Mouse (Mus musculus) MEL (cell line): ENCODE measurements around the gene Tas2r119. TPM values are rescaled to one million over a fixed set of nuclear protein-coding genes. Genes with fewer than 3 reads are reported as not detected.

Experiments
- DNase-seq: peaks from one replicate; pipeline ENCODE4 v3.0.0; 2011; ENCODE audit warnings: low read depth, low spot score
- H3K27ac ChIP-seq: 2 replicates; pipeline ENCODE4 v1.5.1; 2012; ENCODE audit warnings: low read depth, mild to moderate bottlenecking, control low read depth, low read length, moderate library complexity; ENCODE audit not compliant: control insufficient read depth
- H3K27me3 ChIP-seq, 2 experiments: fragments of 150-350 bp in 1 of 2; sonication (generic) in 1 of 2; 2 replicates each; pipeline ENCODE4 v1.6.1; 2012; ENCODE audit warnings: low read length in 2 of 2, mild to moderate bottlenecking in 2 of 2, improper control_type of control experiment in 1 of 2, moderate library complexity in 1 of 2; ENCODE audit not compliant: insufficient read depth in 2 of 2, control insufficient read depth in 1 of 2
- H3K36me3 ChIP-seq, 2 experiments: 2 replicates each; pipeline ENCODE4 v1.6.1; 2012 to 2014; ENCODE audit warnings: low read length in 2 of 2, improper control_type of control experiment in 1 of 2, inconsistent platforms in 1 of 2, mild to moderate bottlenecking in 1 of 2; ENCODE audit not compliant: insufficient read depth in 2 of 2, control insufficient read depth in 1 of 2
- H3K4me1 ChIP-seq, 2 experiments: fragments of 150-350 bp in 1 of 2; sonication (generic) in 1 of 2; 2 replicates each; pipeline ENCODE4 v1.6.1; 2012; ENCODE audit warnings: low read length in 2 of 2, improper control_type of control experiment in 1 of 2, mild to moderate bottlenecking in 1 of 2; ENCODE audit not compliant: insufficient read depth in 2 of 2, control insufficient read depth in 1 of 2
- H3K4me3 ChIP-seq, 2 experiments: fragments of 150-350 bp in 1 of 2; sonication (generic) in 1 of 2; 2 replicates each; pipeline ENCODE4 v1.5.1; 2012; ENCODE audit warnings: low read depth in 2 of 2, low read length in 2 of 2, mild to moderate bottlenecking in 2 of 2, moderate library complexity in 2 of 2, control low read depth in 1 of 2, improper control_type of control experiment in 1 of 2; ENCODE audit not compliant: control insufficient read depth in 1 of 2, insufficient read depth in 1 of 2
- H3K79me2 ChIP-seq: 2 replicates; pipeline ENCODE4 v1.6.1; 2012; ENCODE audit warnings: mild to moderate bottlenecking, low read length, moderate library complexity; ENCODE audit not compliant: control insufficient read depth, poor library complexity, insufficient read depth
- H3K9ac ChIP-seq: 2 replicates; pipeline ENCODE4 v1.6.1; 2012; ENCODE audit warnings: low read depth, mild to moderate bottlenecking, control low read depth, low read length, moderate library complexity; ENCODE audit not compliant: control insufficient read depth, poor library complexity, severe bottlenecking
- H3K9me3 ChIP-seq: fragments of 150-350 bp; sonication (generic); replicated peaks from 2 replicates; pipeline ENCODE4 v1.6.1; 2012; ENCODE audit warnings: mild to moderate bottlenecking, low read length, improper control_type of control experiment, moderate library complexity; ENCODE audit not compliant: insufficient read depth
- BHLHE40 ChIP-seq: IDR thresholded peaks from 2 replicates; pipeline ENCODE4 v1.6.1; 2012; ENCODE audit warnings: low read depth, mild to moderate bottlenecking, inconsistent platforms, low read length, improper control_type of control experiment, borderline replicate concordance
- E2F4 ChIP-seq: IDR thresholded peaks from 2 replicates; pipeline ENCODE4 v1.6.1; 2011; ENCODE audit warnings: low read depth, low read length, improper control_type of control experiment, borderline replicate concordance
- EP300 ChIP-seq, 2 experiments: IDR thresholded peaks; 2 replicates each; pipeline ENCODE4 v1.6.1; 2011; ENCODE audit warnings: improper control_type of control experiment in 2 of 2, low read length in 2 of 2, low read depth in 1 of 2, mild to moderate bottlenecking in 1 of 2
- GABPA ChIP-seq: IDR thresholded peaks from 2 replicates; pipeline ENCODE4 v1.6.1; 2012; ENCODE audit warnings: low read depth, mild to moderate bottlenecking, inconsistent platforms, low read length, improper control_type of control experiment, moderate library complexity
- GATA1 ChIP-seq: IDR thresholded peaks from 2 replicates; pipeline ENCODE4 v1.6.1; 2011; ENCODE audit warnings: low read depth, low read length, improper control_type of control experiment
- HCFC1 ChIP-seq: IDR thresholded peaks from 2 replicates; pipeline ENCODE4 v1.6.1; 2012; ENCODE audit warnings: low read depth, mild to moderate bottlenecking, inconsistent platforms, low read length, improper control_type of control experiment, moderate library complexity
- MAFK ChIP-seq: IDR thresholded peaks from 2 replicates; pipeline ENCODE4 v1.6.1; 2011; ENCODE audit warnings: low read depth, mild to moderate bottlenecking, low read length, improper control_type of control experiment, borderline replicate concordance
- MXI1 ChIP-seq: IDR thresholded peaks from 2 replicates; pipeline ENCODE4 v1.6.1; 2011; ENCODE audit warnings: mild to moderate bottlenecking, low read depth, low read length, improper control_type of control experiment
- MYB ChIP-seq: IDR thresholded peaks from 2 replicates; pipeline ENCODE4 v1.6.1; 2011; ENCODE audit warnings: mild to moderate bottlenecking, low read depth, low read length, improper control_type of control experiment
- MYC ChIP-seq: IDR thresholded peaks from 2 replicates; pipeline ENCODE4 v1.6.1; 2011; ENCODE audit warnings: low read depth, mild to moderate bottlenecking, low read length, improper control_type of control experiment, moderate library complexity
- NRF1 ChIP-seq: IDR thresholded peaks from 2 replicates; pipeline ENCODE4 v1.6.1; 2014; ENCODE audit warnings: low read depth, mild to moderate bottlenecking, inconsistent platforms, low read length, improper control_type of control experiment, moderate library complexity; ENCODE audit not compliant: poor library complexity, insufficient read depth, severe bottlenecking
- RCOR1 ChIP-seq: IDR thresholded peaks from 2 replicates; pipeline ENCODE4 v1.6.1; 2012; ENCODE audit warnings: low read depth, mild to moderate bottlenecking, inconsistent platforms, low read length, improper control_type of control experiment
- TAL1 ChIP-seq: IDR thresholded peaks from 2 replicates; pipeline ENCODE4 v1.6.1; 2012; ENCODE audit warnings: mild to moderate bottlenecking, inconsistent platforms, low read length, moderate library complexity, mixed read lengths
- TBP ChIP-seq: IDR thresholded peaks from 2 replicates; pipeline ENCODE4 v1.8.0; 2011; ENCODE audit warnings: low read depth, low read length, improper control_type of control experiment
- TCF12 ChIP-seq: IDR thresholded peaks from 2 replicates; pipeline ENCODE4 v1.6.1; 2014; ENCODE audit warnings: low read depth, mild to moderate bottlenecking, inconsistent platforms, low read length, improper control_type of control experiment, moderate library complexity
- UBTF ChIP-seq: IDR thresholded peaks from 2 replicates; pipeline ENCODE4 v1.6.1; 2012; ENCODE audit warnings: low read depth, mild to moderate bottlenecking, inconsistent platforms, low read length, improper control_type of control experiment, moderate library complexity, borderline replicate concordance; ENCODE audit not compliant: insufficient read depth
- ZKSCAN1 ChIP-seq: IDR thresholded peaks from 2 replicates; pipeline ENCODE4 v1.6.1; 2012; ENCODE audit warnings: low read depth, mild to moderate bottlenecking, inconsistent platforms, low read length, improper control_type of control experiment, moderate library complexity
- polyA plus RNA-seq, 2 experiments: library from polyadenylated mRNA; stranded (reverse) in 1 of 2; unstranded in 1 of 2; fragments of >175 nt in 1 of 2; fragments of >200 nt in 1 of 2; gene quantifications; 2 replicates each; pipeline versions ENCODE4 v1.2.1 to v1.2.4; 2012; ENCODE audit warnings: low replicate concordance in 2 of 2, low read depth in 1 of 2; ENCODE audit not compliant: insufficient read length in 2 of 2, insufficient read depth in 1 of 2, missing spikeins in 1 of 2
- total RNA-seq: library from RNA; depleted of rRNA; stranded (reverse); fragments of 300-350 nt; gene quantifications from 2 replicates; pipeline ENCODE4 v1.2.3, GENCODE M21; 2012

Gene Tas2r119
- total and polyA plus RNA-seq, 3 experiments = not detected

GRCm38 (mm10) chr15:32184964-32185363, 7.9 kb downstream of the Tas2r119 start:
- no peak for DNase-seq
- no peaks in the 10 kb centered on the region for H3K36me3 ChIP-seq
- H3K9me3 ChIP-seq = no peaks in the 10 kb centered on the region
- no peak overlapping the region for H3K27ac ChIP-seq
- H3K4me1 ChIP-seq = no peaks in the 10 kb centered on the region
- TF ChIP-seq MAFK (no peak), TCF12 (no peak), NRF1 (no peak), MXI1 (no peak), EP300 (IDR thresholded peaks at IDR 0.05; ENCODE audit: low read depth in 1 of 2, low read length in 2 of 2) (no peak), MYB (no peak), E2F4 (no peak), UBTF (no peak), ZKSCAN1 (no peak), BHLHE40 (no peak), TAL1 (no peak), TBP (no peak)
- no peaks in the 10 kb centered on the region for H3K79me2 ChIP-seq
- H3K4me3 ChIP-seq = no peak overlapping the region
- H3K9ac ChIP-seq = no peak overlapping the region
- no peaks in the 10 kb centered on the region; a peak in 1 of 4 replicates for H3K27me3 ChIP-seq

DNA sequence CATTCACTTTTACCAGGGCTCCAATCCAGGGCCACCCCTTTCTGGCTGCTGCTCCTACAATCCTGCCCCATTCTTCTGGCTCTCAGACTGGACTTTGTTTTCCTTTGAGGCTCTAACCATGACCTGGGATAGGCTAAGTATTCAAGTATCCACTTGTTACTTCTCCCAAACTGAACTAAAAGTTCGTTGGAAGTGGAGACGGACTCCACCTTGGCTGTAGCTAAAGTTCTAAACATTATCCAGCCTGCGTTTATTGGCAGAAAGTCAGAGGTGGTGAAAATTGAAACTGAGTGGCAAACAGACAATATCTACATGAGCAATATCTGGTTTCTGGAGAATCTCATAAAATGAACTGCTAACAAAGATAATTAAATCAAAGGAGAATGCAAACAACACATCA, 12.8 kb downstream of the Tas2r119 start:
- no peak for DNase-seq
- H3K36me3 ChIP-seq = no peaks in the 10 kb centered on the region
- no peak overlapping the region for H3K4me3 ChIP-seq
- H3K79me2 ChIP-seq = no peaks in the 10 kb centered on the region
- TF ChIP-seq GATA1 = no peak
- no peak for TF ChIP-seq NRF1
- no peak for TF ChIP-seq GABPA
- no peaks in the 10 kb centered on the region for H3K4me1 ChIP-seq
- H3K9me3 ChIP-seq = no peaks in the 10 kb centered on the region
- H3K9ac ChIP-seq = no peak overlapping the region
- H3K27me3 ChIP-seq = no peaks in the 10 kb centered on the region; a peak in 1 of 4 replicates
- H3K27ac ChIP-seq = no peak overlapping the region

DNA sequence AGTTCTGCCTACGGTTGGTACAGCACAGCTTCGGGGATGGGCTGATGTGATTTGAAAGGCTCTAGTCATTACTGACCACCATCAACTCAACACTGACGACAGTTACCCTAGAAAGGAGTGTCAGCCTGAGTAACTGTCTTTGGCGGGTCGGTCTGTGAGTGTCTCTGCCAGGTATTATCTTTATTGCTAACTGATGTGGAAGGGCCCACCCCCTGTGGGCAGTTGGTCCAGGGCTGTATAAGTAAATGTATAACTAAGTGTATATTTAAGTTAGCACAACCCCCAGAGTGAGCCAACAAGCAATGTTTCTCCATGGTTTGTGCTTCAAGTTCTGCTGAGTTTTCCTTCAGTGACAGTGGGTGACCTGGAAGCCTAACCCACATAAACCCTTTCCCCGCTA, 13.3 kb downstream of the Tas2r119 start:
- H3K4me3 ChIP-seq = no peak overlapping the region
- TF ChIP-seq GABPA (no peak), HCFC1 (no peak), TAL1 (no peak), RCOR1 (no peak), MYC (no peak)
- TF ChIP-seq, all 39 proteins: peak for 0

More for the DNA sequence above, 13.3 kb downstream of the Tas2r119 start:
- DNase-seq = no peak
- no peaks in the 10 kb centered on the region for H3K9me3 ChIP-seq
- no peaks in the 10 kb centered on the region for H3K36me3 ChIP-seq
- H3K27ac ChIP-seq = no peak overlapping the region
- no peaks in the 10 kb centered on the region for H3K79me2 ChIP-seq
- H3K4me1 ChIP-seq = no peaks in the 10 kb centered on the region
- no peak overlapping the region for H3K9ac ChIP-seq
- no peaks in the 10 kb centered on the region; a peak in 1 of 4 replicates for H3K27me3 ChIP-seq
